Mouse (Mus musculus) activated CD4-positive, CD25-positive, alpha-beta regulatory T cell (primary cell): ENCODE measurements around the gene BC052040. TPM values are rescaled to one million over a fixed set of nuclear protein-coding genes. Genes with fewer than 3 reads are reported as not detected.

Experiments used
- polyA plus RNA-seq, 2 experiments: library from polyadenylated mRNA; unstranded; fragments of 100-300 nt; shearing (Covaris generic); gene quantifications; one replicate each; pipeline ENCODE4 v1.2.1; 2017

The BC052040 gene
- polyA plus RNA-seq = 1 to 10 TPM; 6.6 to 8.6 TPM

DNA sequence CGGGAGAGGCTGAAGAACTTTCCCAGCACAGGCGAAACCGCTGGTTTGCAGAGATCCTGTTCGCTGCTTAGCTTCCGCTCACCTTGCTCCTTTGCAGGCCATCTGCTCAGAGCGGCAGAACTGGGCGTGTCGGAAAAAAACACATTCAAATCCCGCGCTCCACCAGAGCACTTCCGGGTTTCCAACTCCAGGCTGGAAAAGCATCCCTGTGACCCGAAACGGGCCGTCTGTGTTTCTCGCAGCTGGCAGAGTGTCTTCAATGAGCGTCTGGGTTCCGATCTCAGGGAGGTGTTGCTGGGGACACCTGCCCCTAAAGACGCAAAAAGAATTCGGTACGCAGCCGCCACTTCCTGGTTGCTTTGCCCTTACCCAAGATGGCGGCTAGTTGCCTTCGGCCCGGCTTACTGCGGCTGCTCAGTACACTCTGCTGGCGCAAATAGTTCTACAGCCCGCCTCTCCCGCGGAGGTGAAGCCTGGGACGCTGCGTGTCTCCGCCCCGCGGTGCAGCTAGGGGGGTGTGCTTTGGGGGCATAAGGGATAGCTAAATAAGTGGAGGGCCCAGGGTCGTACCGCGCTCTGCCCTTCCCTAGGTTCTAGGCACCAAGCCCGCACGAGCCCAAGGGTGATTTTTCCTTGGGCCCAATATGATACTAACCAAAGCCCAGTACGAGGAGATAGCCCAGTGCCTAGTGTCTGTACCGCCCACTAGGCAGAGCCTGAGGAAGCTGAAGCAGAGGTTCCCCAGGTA is at the start of gene BC052040:
TSS of gene BC052040 (plus strand) at position 476 of the 748 bp plus-strand sequence.

